Mouse (Mus musculus) midbrain, embryonic 14.5 days (tissue): ENCODE measurements at regions not wholly inside any gene's neighbourhood (a gene's known extent, or its start where the extent isn't known, plus 50 kb on each side); places are given as distances from the start of the nearest gene placed in this dataset.

Source experiments
- ATAC-seq: fragments of 200-750 bp; cut with Nextera tagmentation; 2 replicates; pipeline ENCODE4 v1.8.0; 2017; ENCODE audit warnings: moderate number of reproducible peaks, moderate library complexity; ENCODE audit not compliant: low FRiP score, low TSS enrichment
- DNase-seq: peaks from one replicate; pipeline ENCODE4 v3.0.0-alpha.2; 2015
- H3K27ac ChIP-seq: fragments of 300-500 bp; sonication (generic); replicated peaks from 2 replicates; pipeline ENCODE4 v1.5.1; 2014; ENCODE audit warnings: mild to moderate bottlenecking, low read depth, low read length, moderate library complexity
- H3K27me3 ChIP-seq: fragments of 300-500 bp; sonication (generic); 2 replicates; pipeline ENCODE4 v1.6.1; 2014; ENCODE audit warnings: low read length, control low read depth, mixed read lengths; ENCODE audit not compliant: control insufficient read depth, insufficient read depth
- H3K36me3 ChIP-seq: fragments of 300-500 bp; sonication (generic); 2 replicates; pipeline ENCODE4 v1.6.1; 2014; ENCODE audit warnings: low read length, control low read depth; ENCODE audit not compliant: control insufficient read depth, insufficient read depth
- H3K4me1 ChIP-seq: fragments of 300-500 bp; sonication (generic); 2 replicates; pipeline ENCODE4 v1.6.1; 2014; ENCODE audit warnings: mild to moderate bottlenecking, antibody characterized with exemption, low read length, control low read depth; ENCODE audit not compliant: control insufficient read depth, insufficient read depth
- H3K4me2 ChIP-seq: fragments of 300-500 bp; sonication (generic); 2 replicates; pipeline ENCODE4 v1.6.1; 2014; ENCODE audit warnings: mild to moderate bottlenecking, low read length, moderate library complexity
- H3K4me3 ChIP-seq: fragments of 300-500 bp; sonication (generic); replicated peaks from 2 replicates; pipeline ENCODE4 v1.5.1; 2014; ENCODE audit warnings: low read depth, low read length
- H3K9ac ChIP-seq: fragments of 300-500 bp; sonication (generic); replicated peaks from 2 replicates; pipeline ENCODE4 v1.6.1; 2014; ENCODE audit warnings: mild to moderate bottlenecking, low read length, moderate library complexity
- H3K9me3 ChIP-seq: fragments of 300-500 bp; sonication (generic); 2 replicates; pipeline ENCODE4 v1.6.1; 2016; ENCODE audit warnings: low read length, control low read depth, mixed read lengths; ENCODE audit not compliant: control insufficient read depth
- WGBS: fragments of 180-500 bp; shearing (Covaris S2); extraction: QIAGEN DNeasy Blood & Tissue Kit; methylation state at CpG from one replicate; pipeline ENCODE4 v1.1.7; 2014; 5-methylcytosine and 5-hydroxymethylcytosine counted together

- Histone ChIP-seq H3K36me3 (no peaks in the 10 kb centered on the region), H3K9ac (no peak overlapping the region), H3K4me3 (no peak overlapping the region), H3K4me2 (no peak overlapping the region), H3K9me3 (no peaks in the 10 kb centered on the region), H3K27ac (no peak overlapping the region), H3K4me1 (0 out of 2 replicates have a peak, but pooled peaks cover 4% of the 10 kb centered on the region), H3K27me3 (no peaks in the 10 kb centered on the region)
- peak; percentile 20 for DNase-seq
- no peak for ATAC-seq
- WGBS, result 35% methylated on average over 13 of the region's 13 CpGs
Observed at GRCm38 (mm10) chr8:88417307-88418095, 55.5 kb upstream of the Brd7 start.

GRCm38 (mm10) chr8:88423264-88423663, 61.3 kb upstream of the Brd7 start:
- no peaks in the 10 kb centered on the region for H3K9me3 ChIP-seq
- H3K27me3 ChIP-seq, result no peaks in the 10 kb centered on the region
- no peak overlapping the region for H3K9ac ChIP-seq
- DNase-seq (no peak), ATAC-seq (no peak)
- H3K27ac ChIP-seq, result no peak overlapping the region
- no peaks in the 10 kb centered on the region for H3K36me3 ChIP-seq
- WGBS, result 84% methylated on average over 2 of the region's 2 CpGs
- H3K4me3 ChIP-seq, result no peak overlapping the region
- no peaks in the 10 kb centered on the region for H3K4me1 ChIP-seq
- no peak overlapping the region for H3K4me2 ChIP-seq

GRCm38 (mm10) chr8:88428560-88428959, 66.6 kb upstream of the Brd7 start:
- ATAC-seq (no peak), DNase-seq (no peak)
- H3K4me1 ChIP-seq, result no peaks in the 10 kb centered on the region
- H3K9ac ChIP-seq, result no peak overlapping the region
- no peaks in the 10 kb centered on the region for H3K9me3 ChIP-seq
- no peak overlapping the region for H3K4me3 ChIP-seq
- no peak overlapping the region for H3K27ac ChIP-seq
- 75% methylated on average over 5 of the region's 5 CpGs for WGBS
- no peak overlapping the region for H3K4me2 ChIP-seq
- no peaks in the 10 kb centered on the region for H3K36me3 ChIP-seq
- H3K27me3 ChIP-seq, result no peaks in the 10 kb centered on the region

GRCm38 (mm10) chr8:88431389-88431788, 69.4 kb upstream of the Brd7 start:
- H3K4me2 ChIP-seq, result no peak overlapping the region
- DNase-seq (no peak), ATAC-seq (no peak)
- H3K27ac ChIP-seq, result no peak overlapping the region
- H3K4me1 ChIP-seq, result no peaks in the 10 kb centered on the region
- H3K9me3 ChIP-seq, result no peaks in the 10 kb centered on the region
- no peak overlapping the region for H3K9ac ChIP-seq
- H3K36me3 ChIP-seq, result no peaks in the 10 kb centered on the region
- no peak overlapping the region for H3K4me3 ChIP-seq
- WGBS, result 72% methylated on average over 6 of the region's 6 CpGs
- no peaks in the 10 kb centered on the region for H3K27me3 ChIP-seq

- no peak for DNase-seq
Observed at GRCm38 (mm10) chr8:88435686-88436085, 73.7 kb upstream of the Brd7 start.

GRCm38 (mm10) chr8:88440219-88440618, 78.2 kb upstream of the Brd7 start:
- peaks cover 10% of the 10 kb centered on the region for H3K4me1 ChIP-seq
- WGBS, result 89% methylated on average over 15 of the region's 15 CpGs
- no peaks in the 10 kb centered on the region for H3K27me3 ChIP-seq
- H3K27ac ChIP-seq, result no peak overlapping the region
- no peaks in the 10 kb centered on the region for H3K9me3 ChIP-seq
- H3K4me2 ChIP-seq, result no peak overlapping the region
- H3K4me3 ChIP-seq, result no peak overlapping the region
- ATAC-seq, result no peak
- H3K9ac ChIP-seq, result no peak overlapping the region
- DNase-seq, result no peak
- no peaks in the 10 kb centered on the region for H3K36me3 ChIP-seq

More at GRCm38 (mm10) chr8:88435686-88436085, 73.7 kb upstream of the Brd7 start:
- Histone ChIP-seq H3K36me3 (no peaks in the 10 kb centered on the region), H3K9me3 (no peaks in the 10 kb centered on the region), H3K27me3 (no peaks in the 10 kb centered on the region), H3K27ac (no peak overlapping the region), H3K4me3 (no peak overlapping the region), H3K4me2 (no peak overlapping the region), H3K9ac (no peak overlapping the region), H3K4me1 (peaks cover 10% of the 10 kb centered on the region)
- ATAC-seq, result no peak
- WGBS, result 90% methylated on average over 2 of the region's 2 CpGs

- DNase-seq (no peak), ATAC-seq (no peak)
- H3K4me1 ChIP-seq, result peaks cover 13% of the 10 kb centered on the region
- H3K9ac ChIP-seq, result no peak overlapping the region
- H3K27ac ChIP-seq, result no peak overlapping the region
- no peaks in the 10 kb centered on the region for H3K9me3 ChIP-seq
- no peak overlapping the region for H3K4me3 ChIP-seq
- no peaks in the 10 kb centered on the region for H3K36me3 ChIP-seq
- no peak overlapping the region for H3K4me2 ChIP-seq
- no peaks in the 10 kb centered on the region for H3K27me3 ChIP-seq
- WGBS, result 55% methylated on average over 1 of the region's 1 CpGs
Observed at GRCm38 (mm10) chr8:88443397-88443796, 77.8 kb upstream of the Nkd1 start.

GRCm38 (mm10) chr8:88447406-88447805, 73.7 kb upstream of the Nkd1 start:
- no peak overlapping the region for H3K4me2 ChIP-seq
- peak overlapping the region; percentile 45 for H3K27ac ChIP-seq
- DNase-seq (peak; percentile 72), ATAC-seq (peak; percentile 71)
- peaks cover 39% of the 10 kb centered on the region for H3K4me1 ChIP-seq
- H3K9me3 ChIP-seq, result no peaks in the 10 kb centered on the region
- WGBS, result 24% methylated on average over 6 of the region's 6 CpGs
- peaks cover 3% of the 10 kb centered on the region; the same call in 1 of the 2 replicates for H3K27me3 ChIP-seq
- no peak overlapping the region for H3K9ac ChIP-seq
- no peak overlapping the region for H3K4me3 ChIP-seq
- no peaks in the 10 kb centered on the region for H3K36me3 ChIP-seq
